Mouse (Mus musculus): ENCODE measurements at regions not wholly inside any gene's neighbourhood (a gene's known extent, or its start where the extent isn't known, plus 50 kb on each side); places are given as distances from the start of the nearest gene placed in this dataset.
A peak's percentile ranks its signal among the peaks of the same experiment; 100 is the strongest.

GRCm38 (mm10) chr2:28287210-28287860, 94.5 kb downstream of the Olfm1 start:
- no peak for DNase-seq

- DNase-seq: no peak
These were observed 96.5 kb downstream of the Olfm1 start for GRCm38 (mm10) chr2:28289339-28289738.

GRCm38 (mm10) chr2:28289860-28290471, 97.2 kb downstream of the Olfm1 start:
- no peak for DNase-seq

- DNase-seq: no peak
These were observed 101.7 kb downstream of the Olfm1 start for GRCm38 (mm10) chr2:28294509-28294908.

- DNase-seq: no peak
These were observed 103.4 kb downstream of the Olfm1 start for GRCm38 (mm10) chr2:28296183-28296582.

- DNase-seq: no peak
These were observed 105.9 kb downstream of the Olfm1 start for GRCm38 (mm10) chr2:28298738-28299137.

GRCm38 (mm10) chr2:28299346-28299745, 106.6 kb downstream of the Olfm1 start:
- DNase-seq: no peak

- DNase-seq: no peak
These were observed 108.5 kb downstream of the Olfm1 start for GRCm38 (mm10) chr2:28301313-28301712.

- DNase-seq: no peak
These were observed 111.1 kb downstream of the Olfm1 start for GRCm38 (mm10) chr2:28303936-28304335.

- peak; percentile 63 to 65 for DNase-seq
These were observed 111.9 kb downstream of the Olfm1 start for GRCm38 (mm10) chr2:28304712-28305111.

GRCm38 (mm10) chr2:28309122-28309521, 116.3 kb downstream of the Olfm1 start:
- DNase-seq: no peak

- no peak for DNase-seq
These were observed 119.4 kb downstream of the Olfm1 start for GRCm38 (mm10) chr2:28312212-28312611.

- no peak for DNase-seq
These were observed 121.1 kb upstream of the Ppp1r26 start for GRCm38 (mm10) chr2:28325502-28325901.

- DNase-seq: no peak
These were observed 120.5 kb upstream of the Ppp1r26 start for GRCm38 (mm10) chr2:28326056-28326455.

- DNase-seq: no peak
These were observed 119.9 kb upstream of the Ppp1r26 start for GRCm38 (mm10) chr2:28326682-28327081.

GRCm38 (mm10) chr2:28329130-28329529, 117.5 kb upstream of the Ppp1r26 start:
- DNase-seq: no peak

GRCm38 (mm10) chr2:28335141-28335789, 111.3 kb upstream of the Ppp1r26 start:
- no peak for DNase-seq

- no peak for DNase-seq
These were observed 110.8 kb upstream of the Ppp1r26 start for GRCm38 (mm10) chr2:28335810-28336209.

GRCm38 (mm10) chr2:28336349-28337309, 110.0 kb upstream of the Ppp1r26 start:
- DNase-seq: no peak

- DNase-seq: no peak
These were observed 109.0 kb upstream of the Ppp1r26 start for GRCm38 (mm10) chr2:28337561-28337960.

- DNase-seq: no peak
These were observed 105.3 kb upstream of the Ppp1r26 start for GRCm38 (mm10) chr2:28341304-28341703.

- DNase-seq: no peak
These were observed 98.1 kb upstream of the Ppp1r26 start for GRCm38 (mm10) chr2:28348453-28348852.

GRCm38 (mm10) chr2:28349911-28350310, 96.7 kb upstream of the Ppp1r26 start:
- DNase-seq: no peak
